Mouse (Mus musculus) T-helper 17 cell (primary cell): ENCODE results near the gene 4930524B15Rik.
"Not testable (repeated sequence)": the region's sequence is repeated elsewhere in the genome, so short reads cannot be mapped to it uniquely, and the experiment has no call there.

Source experiments
- in situ Hi-C, 2 experiments: fragments of 300-600 bp; cut with MboI, MseI; formaldehyde crosslinking; loops; 1 replicate in 1 of 2; 2 replicates in 1 of 2; pipeline ENCODE4 v1.15.1; 2025; ENCODE audit warnings: high pct_unique_total_duplicates in 2 of 2

4930524B15Rik gene

DNA sequence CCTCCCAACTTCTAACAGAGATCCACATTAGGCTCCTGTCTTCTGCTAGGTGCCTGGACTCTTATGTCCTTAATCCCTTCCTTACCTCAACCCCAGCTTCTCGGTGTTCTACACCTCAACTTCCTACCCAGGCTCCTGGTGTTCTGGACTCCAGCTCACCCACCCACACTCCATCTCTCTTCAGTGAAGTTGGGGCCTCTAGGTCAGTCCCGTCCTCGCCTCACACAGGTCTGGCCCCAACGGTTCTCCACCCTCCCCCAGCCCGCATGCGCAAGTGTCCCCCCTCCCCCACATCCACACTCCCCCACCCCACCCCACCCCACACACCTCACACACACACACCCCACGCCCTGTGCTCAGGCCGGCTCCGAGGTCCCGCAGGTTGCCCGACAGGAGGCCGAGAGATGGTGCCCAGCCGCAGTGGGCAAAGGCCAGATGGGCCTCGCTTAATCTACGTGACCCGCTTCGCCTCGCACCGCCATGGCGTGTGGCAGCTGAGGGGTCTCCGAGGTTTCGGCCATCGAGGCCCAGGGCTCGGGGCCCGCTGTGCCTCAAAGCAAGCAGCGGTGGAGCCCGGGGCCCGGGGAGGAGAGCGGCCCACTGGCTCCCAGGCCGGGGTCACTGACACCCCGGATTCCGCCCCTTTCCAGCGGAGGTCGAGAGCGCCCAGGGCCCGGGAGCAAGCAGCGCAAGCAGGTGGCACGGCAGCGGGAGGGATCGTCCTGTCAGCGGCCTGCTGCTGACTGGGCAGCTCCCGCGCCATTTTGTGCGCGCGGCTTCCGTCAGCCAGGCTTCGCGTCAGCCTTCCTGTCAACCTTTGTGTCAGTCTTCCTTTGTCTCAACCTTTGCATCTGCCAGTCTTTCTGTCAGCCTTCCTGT lies at the start of gene 4930524B15Rik:
4930524B15Rik (plus strand) TSS at position 337 of the 879 bp plus-strand sequence.
- in situ Hi-C loops, result loop anchor here (25.0 kb wide), 2 partner anchors 703 to 1278 kb away; no protein-coding TSS in a partner anchor

DNA sequence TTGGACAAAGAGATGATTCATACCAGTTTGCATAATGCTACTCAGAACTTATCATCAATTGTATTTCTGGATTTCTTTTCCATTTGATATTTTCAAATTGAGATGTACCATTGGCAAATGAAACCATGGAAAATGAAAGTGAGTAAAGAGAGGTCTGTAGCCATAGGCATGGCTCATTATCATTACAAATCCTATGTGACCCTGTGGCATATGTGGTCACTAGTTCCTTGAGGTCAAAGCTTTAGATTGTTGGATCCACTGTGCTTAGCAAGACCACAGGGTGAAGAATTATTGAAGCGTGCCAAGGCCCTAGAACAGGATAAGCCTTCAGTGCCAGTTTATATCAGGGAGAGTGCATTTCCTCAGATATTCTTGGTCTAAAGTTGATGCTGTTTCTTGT lies 47.6 kb upstream of the 4930524B15Rik start:
- in situ Hi-C loops, result loop anchor here in 1 of 2 experiments (10.0 kb wide), 1 partner anchor 1553 kb away; no protein-coding TSS in a partner anchor

DNA sequence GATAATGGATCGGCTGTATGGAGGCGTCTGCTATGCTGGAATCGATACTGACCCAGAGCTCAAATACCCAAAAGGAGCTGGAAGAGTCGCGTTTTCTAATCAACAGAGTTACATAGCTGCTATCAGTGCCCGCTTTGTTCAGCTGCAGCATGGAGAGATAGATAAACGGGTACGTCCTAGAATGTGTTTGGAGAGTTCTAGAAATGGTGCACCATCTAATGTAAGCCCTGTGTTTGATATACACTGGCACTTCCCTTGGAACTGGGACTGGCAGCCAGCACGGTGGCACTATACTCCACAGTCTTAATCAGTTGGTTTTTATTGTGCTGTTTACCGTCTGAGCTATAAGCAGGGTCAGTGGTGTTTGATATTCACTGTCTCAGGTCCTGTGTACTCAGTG lies 35.3 kb upstream of the 4930524B15Rik start:
- in situ Hi-C loops, result loop anchor here in 1 of 2 experiments (25.0 kb wide), 1 partner anchor 543 kb away; no protein-coding TSS in a partner anchor

DNA sequence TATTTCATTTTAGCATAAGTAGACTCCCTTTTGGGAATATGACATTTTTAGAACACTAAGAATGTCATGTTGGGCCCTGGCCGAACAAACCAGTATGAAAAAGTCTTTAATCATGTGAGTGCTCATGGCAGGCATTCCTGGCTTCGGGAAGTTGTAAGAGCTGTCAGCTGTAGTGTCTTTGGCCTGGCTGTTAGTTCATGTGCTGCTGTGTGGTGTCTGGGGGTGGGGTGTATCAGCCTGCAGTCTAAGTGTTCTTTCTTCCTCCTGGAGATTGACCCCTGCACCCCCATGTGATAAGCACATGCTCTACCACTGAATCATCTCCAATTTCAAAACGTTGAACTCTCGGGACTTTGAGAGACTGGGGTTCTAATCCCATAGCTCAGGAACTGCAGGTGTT lies 29.7 kb upstream of the 4930524B15Rik start:
- in situ Hi-C loops, result loop anchor here in 1 of 2 experiments (25.0 kb wide), 1 partner anchor 548 kb away; no protein-coding TSS in a partner anchor

DNA sequence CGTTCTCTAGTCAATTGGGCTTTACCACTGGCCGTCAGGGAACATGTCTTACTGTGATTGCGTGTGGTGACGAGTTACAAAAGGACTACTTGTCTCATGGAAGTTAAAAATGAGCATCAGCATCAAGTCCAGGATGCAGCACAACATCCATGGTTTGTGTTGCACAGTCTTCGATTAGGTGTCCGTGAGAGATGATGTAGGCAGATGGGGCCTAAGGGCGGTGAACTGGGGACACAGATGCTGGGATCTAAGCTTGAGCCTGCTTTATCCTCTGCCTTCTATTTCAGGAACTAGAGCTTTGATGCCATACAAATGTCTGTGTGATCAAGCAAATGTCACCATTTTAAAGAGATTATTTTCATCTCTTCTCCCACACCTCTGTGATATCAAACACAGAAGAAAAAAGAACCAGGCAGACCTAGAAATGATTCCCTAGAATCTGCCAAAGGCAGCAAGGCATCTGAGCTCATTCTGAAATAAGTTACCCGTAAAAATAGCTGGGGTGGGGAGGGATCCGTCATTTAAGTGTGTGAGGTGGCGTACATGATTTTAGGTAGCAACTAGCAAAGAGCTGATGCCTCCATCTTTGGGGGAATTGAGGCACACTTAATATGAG lies 28.4 kb upstream of the 4930524B15Rik start:
- in situ Hi-C loops, result loop anchor here in 1 of 2 experiments (25.0 kb wide), 1 partner anchor 550 kb away; no protein-coding TSS in a partner anchor

DNA sequence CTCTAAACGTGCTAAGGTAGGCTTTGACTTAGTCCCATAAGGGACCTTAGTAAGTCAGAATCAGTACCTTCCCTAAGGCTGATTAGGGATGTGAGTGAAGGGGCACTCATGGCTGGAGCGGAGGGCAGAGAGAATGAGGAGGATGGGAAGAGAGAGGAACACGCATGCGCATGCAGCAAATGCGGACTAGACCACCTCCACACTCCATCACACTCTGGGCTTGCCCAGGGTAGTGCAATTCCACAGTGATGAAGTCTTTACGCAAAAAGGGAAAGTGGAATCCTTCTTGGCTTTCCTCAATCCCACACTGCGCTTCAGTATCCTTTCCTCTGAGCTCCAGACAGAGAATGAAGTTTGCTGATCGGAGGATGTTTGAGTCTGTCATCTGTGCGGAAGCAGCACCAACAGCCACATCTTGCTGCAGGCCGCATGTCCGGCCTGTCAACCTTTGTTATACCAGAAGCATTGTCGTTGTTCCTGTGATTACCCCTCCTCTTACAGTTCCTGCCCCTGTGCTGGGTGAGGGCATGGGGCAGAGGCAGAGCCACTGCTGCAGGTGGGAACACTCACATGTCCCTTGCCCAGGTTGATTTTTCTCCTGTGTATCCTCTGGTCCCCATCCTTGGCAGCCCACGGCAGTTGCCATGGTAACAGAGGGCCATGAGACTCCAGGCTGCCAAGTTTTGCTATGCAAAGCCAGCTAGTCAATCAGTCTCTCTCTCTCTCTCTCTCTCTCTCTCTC lies 24.3 kb upstream of the 4930524B15Rik start:
- in situ Hi-C loops, result loop anchor here in 1 of 2 experiments (25.0 kb wide), 1 partner anchor 554 kb away; no protein-coding TSS in a partner anchor

DNA sequence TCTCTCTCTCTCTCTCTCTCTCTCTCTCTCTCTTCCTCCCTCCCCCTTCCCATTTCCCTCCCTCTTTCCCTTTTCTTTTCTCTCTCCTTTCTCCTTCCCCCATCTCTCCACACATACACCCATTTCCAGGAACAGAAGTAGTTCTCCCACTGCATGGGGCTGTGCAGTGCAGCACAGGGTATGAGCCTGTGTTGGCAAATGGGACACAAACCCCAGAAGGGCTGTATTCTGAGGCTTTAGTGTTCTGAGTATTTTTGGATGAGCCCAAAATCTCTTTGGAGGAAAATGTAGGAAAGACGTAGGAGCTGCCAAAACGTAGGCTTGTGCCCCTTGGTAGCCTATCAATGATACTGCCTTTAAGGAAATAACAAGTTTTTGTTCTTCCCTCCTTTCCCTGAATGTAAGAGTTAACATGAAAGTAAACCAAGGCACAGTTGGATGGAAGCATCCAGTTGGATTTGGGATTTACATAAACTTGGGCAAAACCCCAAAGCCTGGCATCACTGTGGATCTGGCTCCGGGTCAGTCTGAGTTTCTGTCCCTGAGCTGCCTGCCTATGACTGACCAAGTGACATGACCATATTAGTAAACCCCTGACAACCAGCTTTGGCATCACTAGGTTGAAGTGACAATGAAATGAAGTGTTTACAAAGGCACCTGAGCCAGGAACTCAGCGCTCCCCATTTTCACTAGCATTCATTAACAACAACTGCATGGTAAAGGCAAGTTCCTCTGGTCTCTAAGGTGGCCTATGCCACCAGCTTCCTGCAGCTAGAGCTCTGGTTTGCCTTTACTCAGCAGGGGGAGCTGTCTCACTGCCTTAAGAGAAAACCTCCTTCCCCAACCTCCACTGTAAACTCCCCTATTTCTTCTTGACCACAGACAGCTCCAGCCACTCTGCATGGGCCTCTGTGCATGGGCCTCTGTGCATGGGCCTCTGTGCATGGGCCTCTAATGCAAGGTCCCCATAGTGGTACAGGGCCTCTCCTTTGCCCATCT lies 23.5 kb upstream of the 4930524B15Rik start:
- in situ Hi-C loops, result loop anchor here in 1 of 2 experiments (25.0 kb wide), 1 partner anchor 555 kb away; no protein-coding TSS in a partner anchor

DNA sequence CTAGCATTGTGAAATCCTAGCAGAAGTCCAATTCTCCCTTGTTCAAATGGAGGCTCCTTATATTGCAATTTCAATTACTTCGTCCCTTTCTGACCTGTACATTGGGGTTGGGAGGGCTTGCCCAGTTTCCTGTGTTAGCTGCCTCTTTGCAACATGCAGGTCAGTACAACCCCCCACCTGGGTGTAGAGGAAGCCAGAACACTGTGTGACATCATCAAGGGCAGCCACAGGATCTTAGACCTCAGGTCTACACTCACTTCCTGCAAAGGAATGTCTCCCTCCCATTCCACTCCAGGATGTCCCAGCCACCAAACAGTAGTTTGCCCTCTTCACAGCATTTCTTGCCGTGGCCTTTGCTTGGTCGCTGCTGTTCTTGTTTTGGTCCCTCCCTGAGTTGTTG lies 19.9 kb upstream of the 4930524B15Rik start:
- in situ Hi-C loops, result loop anchor here (5.0 to 25.0 kb wide), 3 partner anchors 73 to 558 kb away; partner anchors contain the start of gene Cpeb4 (in 1 of the 2)

DNA sequence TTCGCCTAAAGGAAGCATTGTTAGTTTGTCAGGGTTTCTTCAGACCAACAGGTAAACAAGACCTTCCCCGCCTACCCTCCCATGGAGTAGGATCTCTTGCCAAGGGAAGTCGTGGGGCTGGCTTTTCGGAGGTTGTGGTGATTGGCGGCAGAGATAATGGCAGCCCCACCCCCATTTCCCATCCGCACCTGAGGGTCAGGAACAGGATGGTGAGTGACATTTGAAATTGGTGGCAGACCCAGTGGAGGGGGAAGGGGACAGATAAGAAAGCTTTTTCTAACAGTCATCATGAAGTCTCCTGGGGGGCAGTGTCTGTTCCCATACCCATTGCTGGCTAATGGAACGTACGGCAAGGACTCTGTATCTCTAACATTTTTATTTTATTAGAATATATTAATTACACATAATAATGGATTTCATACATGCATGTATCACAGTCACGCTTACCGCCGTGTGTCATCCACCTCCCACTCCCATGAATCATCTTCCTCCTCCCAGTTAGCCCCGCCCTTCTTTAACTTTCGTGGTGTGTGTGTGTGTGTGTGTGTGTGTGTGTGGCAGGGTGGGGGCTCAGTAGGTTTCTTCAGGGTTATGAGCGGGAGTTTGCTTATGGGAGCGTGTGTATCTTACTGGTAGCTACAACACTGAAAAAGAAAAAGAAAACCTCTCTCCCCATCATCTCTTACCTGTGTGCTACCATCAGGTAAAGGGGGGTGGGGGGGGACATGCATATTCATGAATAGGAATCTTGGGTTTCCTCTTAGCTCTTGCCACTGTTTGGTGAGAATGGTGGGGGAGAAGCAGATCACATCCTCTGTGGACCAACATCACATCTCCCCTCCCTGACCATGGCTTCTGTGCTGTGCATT lies 16.7 kb upstream of the 4930524B15Rik start:
- in situ Hi-C loops, result loop anchor here (5.0 to 25.0 kb wide), 3 partner anchors 76 to 561 kb away; partner anchors contain the start of gene Cpeb4 (in 1 of the 2)

DNA sequence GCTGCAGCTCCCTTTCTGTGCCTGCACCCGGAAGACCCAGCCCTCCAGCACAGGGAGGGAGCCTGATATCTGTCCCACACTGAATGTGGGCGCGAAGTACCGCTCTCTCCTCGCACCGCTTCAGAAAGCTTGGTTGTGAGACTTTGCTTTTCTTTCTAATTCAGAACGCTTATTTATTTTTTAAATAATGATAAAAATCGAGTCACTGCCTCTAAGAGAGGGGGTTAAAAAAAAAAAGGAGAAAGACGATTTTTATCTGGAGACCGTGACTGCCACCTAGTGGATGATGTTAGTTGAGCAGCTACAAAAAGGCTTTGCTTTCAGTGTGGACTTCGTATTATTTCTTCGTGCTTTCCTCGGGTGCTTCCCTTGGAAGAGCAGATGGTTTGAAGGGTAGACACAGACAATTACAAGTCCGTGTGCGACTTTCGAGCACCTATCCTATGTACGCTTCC lies 16.0 kb upstream of the 4930524B15Rik start:
- in situ Hi-C loops, result loop anchor here (5.0 to 25.0 kb wide), 3 partner anchors 77 to 562 kb away; partner anchors contain the start of gene Cpeb4 (in 1 of the 2)

DNA sequence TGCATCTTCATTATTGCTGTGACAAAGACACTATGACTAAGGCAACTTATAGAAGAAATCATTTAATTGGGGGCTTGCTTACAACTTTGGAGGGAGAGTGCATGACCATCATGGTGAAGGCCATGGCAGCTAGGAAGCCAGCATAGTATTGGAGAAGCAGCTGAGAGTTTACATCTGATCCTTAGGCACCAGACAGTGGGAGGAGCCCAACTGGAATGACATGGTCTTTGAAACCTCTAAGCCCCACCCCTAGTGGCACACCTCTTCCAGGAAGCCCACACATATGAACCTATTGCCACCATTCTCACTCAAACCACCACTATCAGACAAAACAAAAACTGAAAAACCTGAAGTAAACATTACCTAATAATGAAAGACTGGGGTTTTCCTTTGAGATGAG lies 5.3 kb upstream of the 4930524B15Rik start:
- in situ Hi-C loops, result loop anchor here (25.0 kb wide), 2 partner anchors 698 to 1273 kb away; no protein-coding TSS in a partner anchor

DNA sequence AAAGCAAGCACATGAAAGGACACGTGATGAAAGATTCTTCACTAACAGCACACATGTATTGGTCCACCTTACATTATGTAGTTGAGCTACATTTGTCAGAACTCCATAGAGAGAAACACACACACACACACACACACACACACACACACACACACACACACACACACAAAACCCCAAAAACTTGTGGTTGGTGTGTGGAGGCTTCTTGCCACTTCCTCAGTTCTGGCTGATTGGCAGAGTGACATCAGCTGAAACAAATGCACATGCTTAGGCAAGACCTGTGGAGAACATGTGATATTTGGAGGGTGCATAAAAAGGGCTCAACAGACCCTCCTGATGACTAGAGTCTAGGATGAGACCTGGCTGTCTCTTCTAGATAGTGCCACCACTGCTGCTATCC lies 1.4 kb upstream of the 4930524B15Rik start:
- in situ Hi-C loops, result loop anchor here (25.0 kb wide), 2 partner anchors 702 to 1277 kb away; no protein-coding TSS in a partner anchor

DNA sequence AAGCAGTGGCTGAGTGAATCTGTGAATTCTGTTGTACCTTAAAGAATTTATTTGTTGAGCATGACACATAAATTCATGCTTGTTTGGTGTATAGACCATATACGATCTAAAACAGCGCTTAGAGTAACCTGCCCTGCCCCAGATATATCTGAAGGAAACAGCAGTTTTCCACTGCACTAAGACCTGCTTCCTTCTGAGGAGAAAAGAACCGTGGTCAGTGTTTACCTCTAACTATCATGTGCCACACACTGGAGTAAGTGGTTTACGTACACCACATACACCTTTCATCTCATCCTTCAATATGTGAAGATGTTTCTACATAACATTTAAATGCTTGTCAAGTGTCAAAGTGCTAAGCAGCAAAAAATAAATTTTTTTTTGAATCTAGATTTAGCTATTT lies 8.7 kb downstream of the 4930524B15Rik start:
- in situ Hi-C loops, result loop anchor here (25.0 kb wide), 2 partner anchors 712 to 1287 kb away; no protein-coding TSS in a partner anchor

DNA sequence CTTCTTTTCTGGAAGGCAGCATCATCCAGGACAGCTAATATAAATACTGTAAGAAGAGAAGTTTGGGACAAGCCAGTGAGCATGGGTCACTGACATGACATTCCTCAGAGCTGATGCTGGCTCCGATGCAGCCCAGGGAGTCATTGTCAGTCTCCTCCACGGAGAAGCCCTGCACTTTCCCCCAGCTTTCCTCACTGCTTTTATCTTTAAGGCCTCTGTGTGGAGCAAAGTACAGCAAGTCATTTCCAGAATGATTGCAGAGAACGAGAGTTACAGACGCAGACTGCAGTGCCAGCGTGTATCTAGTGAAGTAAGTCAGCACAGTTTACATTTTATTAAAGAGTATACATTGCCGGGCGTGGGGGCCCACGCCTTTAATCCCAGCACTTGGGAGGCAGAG lies 9.4 kb downstream of the 4930524B15Rik start:
- in situ Hi-C loops, result loop anchor here (25.0 kb wide), 2 partner anchors 713 to 1288 kb away; no protein-coding TSS in a partner anchor

DNA sequence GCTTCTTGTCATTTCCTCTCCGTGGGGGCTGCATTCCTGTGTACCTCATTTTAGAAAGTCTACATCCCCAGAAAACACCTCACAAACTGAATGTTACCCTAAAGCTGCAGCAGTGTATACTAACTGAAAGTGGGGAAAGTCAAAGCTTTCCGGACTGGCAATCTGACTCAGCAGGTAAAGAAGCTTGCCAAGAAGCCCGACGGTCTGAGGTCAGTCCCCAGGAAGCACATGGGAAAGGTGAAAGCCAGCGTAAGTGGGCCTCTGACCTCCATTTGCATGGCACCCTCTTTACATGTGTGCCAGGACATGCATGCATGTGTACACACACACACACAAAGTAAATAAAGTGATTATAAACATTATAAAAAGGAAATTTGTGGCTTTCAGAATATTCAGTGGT lies 10.3 kb downstream of the 4930524B15Rik start:
- in situ Hi-C loops, result no loop called here

DNA sequence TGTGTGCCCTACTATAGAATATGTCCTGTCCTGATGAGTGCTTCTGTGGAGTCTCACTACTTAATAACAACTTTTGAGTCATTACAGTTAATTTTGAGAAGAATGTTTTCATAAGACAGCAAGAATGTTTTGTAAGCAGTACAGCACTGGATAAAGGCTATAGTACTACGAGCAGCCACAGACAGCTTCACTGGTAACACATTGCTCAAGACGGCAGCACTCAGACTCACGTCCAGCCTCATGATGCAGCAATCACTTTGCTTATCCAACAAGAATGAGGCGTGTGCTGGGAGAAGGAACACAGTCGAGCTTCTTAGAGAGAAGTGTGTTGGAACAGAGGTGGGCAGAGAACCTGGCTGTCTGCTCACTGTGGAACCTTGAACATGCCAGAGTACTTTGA lies 10.7 kb downstream of the 4930524B15Rik start:
- in situ Hi-C loops, result no loop called here

DNA sequence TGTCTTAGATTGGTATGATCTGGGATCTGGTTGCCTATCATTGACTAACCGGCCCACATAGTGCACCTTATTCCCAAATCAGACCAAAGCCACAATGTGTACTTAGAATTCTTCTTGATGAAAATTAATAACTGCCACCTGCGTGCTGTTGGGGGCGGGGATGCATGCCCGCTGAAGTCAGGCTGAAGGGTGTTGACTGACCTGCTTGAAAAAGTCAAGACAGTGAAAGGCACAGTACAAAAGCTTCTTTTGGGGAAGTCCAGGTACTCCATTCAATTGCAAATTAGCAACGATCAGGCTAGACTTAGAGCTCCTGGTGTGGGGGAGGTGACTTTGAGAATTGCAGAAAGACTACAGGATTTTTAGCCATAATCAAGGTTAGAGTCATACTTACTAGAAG lies 14.7 kb downstream of the 4930524B15Rik start:
- in situ Hi-C loops, result not testable (repeated sequence)

DNA sequence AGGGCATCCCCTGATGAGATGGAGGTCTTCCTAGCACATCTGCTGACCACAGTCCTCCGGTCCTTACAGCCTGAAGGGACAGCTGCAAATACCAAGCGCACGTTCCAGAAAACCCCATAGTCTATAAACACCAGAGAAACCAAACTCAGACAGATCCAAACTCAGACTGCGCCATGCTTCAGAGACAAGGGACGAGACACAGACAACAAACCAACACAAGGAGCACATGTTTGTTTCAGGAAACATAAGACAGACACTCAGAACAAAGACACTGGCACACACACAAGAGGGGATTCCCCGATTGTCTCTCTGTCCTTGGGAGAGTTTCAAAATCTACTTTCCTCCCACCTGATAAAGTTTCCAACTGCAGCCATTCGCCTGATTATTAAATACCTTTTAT lies 16.4 kb downstream of the 4930524B15Rik start:
- in situ Hi-C loops, result no loop called here
